Mouse (Mus musculus) neural tube, embryonic 13.5 days (tissue): ENCODE results near the gene Tmem121b. TPM values are rescaled to one million over a fixed set of nuclear protein-coding genes. Genes with fewer than 3 reads are reported as not detected.

Experiments
- ATAC-seq: fragments of 200-750 bp; cut with Nextera tagmentation; 2 replicates; pipeline ENCODE4 v1.8.0; 2017; ENCODE audit warnings: low read depth, mild to moderate bottlenecking, moderate TSS enrichment, moderate library complexity
- H3K27ac ChIP-seq: fragments of 300-500 bp; sonication (generic); replicated peaks from 2 replicates; pipeline ENCODE4 v1.5.1; 2015; ENCODE audit warnings: moderate library complexity, mild to moderate bottlenecking, inconsistent platforms
- H3K27me3 ChIP-seq: fragments of 300-500 bp; sonication (generic); 2 replicates; pipeline ENCODE4 v1.6.1; 2015; ENCODE audit warnings: mild to moderate bottlenecking, inconsistent platforms
- H3K36me3 ChIP-seq: fragments of 300-500 bp; sonication (generic); 2 replicates; pipeline ENCODE4 v1.6.1; 2015; ENCODE audit warnings: mild to moderate bottlenecking, inconsistent platforms
- H3K4me1 ChIP-seq: fragments of 300-500 bp; sonication (generic); replicated peaks from 2 replicates; pipeline ENCODE4 v1.6.1; 2015; ENCODE audit warnings: inconsistent platforms
- H3K4me2 ChIP-seq: fragments of 300-500 bp; sonication (generic); 2 replicates; pipeline ENCODE4 v1.6.1; 2015; ENCODE audit warnings: inconsistent platforms, mild to moderate bottlenecking, moderate library complexity
- H3K4me3 ChIP-seq: fragments of 300-500 bp; sonication (generic); 2 replicates; pipeline ENCODE4 v1.5.1; 2015; ENCODE audit warnings: mild to moderate bottlenecking, inconsistent platforms
- H3K9ac ChIP-seq: fragments of 300-500 bp; sonication (generic); 2 replicates; pipeline ENCODE4 v1.6.1; 2015; ENCODE audit warnings: moderate library complexity, mild to moderate bottlenecking, inconsistent platforms
- H3K9me3 ChIP-seq: fragments of 300-500 bp; sonication (generic); 2 replicates; pipeline ENCODE4 v1.6.1; 2016; ENCODE audit warnings: inconsistent platforms
- WGBS: fragments of 180-500 bp; shearing (Covaris S2); methylation state at CpG from one replicate; pipeline ENCODE4 v1.1.7; 2015; 5-methylcytosine and 5-hydroxymethylcytosine counted together
- polyA plus RNA-seq: library from polyadenylated mRNA; unstranded; fragments of >200 nt; fragmentation: Nextera tagmentation; extraction: Ambion mirVana; gene quantifications from 2 replicates; pipeline ENCODE4 v1.2.1, GENCODE M21; 2015

Tmem121b gene
- polyA plus RNA-seq, result 2.2 and 2.5 TPM in 2 replicates

DNA sequence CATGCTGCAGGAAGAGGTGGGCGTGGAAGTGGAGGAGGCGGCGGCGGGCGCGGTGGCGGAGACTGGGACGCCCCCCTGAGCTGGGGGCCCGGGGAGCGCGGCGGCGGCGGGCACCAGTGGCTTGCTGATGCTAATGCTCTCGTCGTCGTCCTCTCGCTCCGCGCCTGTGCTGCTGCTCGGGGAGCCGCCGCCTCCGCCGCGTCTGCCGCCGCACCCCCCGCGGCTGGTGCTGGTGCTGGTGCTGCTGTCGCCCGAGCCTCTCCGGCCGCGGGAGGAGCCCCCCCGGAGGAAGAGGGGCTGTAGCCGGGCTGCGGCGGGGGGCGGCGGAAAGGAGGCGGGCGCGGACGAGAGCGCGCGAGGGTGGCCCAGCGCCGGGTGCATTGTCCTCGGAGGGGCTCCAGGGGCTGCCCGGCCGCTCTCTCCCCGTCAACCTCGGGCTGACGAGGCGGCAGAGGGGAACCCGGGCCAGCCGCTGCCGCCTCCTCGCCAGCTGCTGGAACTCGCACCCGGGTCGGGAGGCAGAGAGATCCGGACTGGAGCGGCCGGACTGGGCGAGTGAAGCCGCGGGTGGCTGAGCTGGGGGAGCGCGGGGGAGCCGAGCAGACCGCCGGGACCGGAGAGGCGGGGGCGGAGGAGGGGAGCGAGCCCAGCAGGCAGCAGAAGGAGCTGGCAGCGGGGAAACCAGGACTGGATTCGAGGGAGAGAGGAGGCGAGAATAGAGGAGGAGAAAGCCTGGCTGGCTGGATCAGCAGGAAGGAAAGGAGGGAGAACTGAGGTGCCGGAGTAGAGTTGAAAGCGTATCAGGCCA is at the start of gene Tmem121b:
TSS of gene Tmem121b (minus strand) at position 434 of the 808 bp plus-strand sequence.
- H3K4me1 ChIP-seq, result peaks cover 66% of the 10 kb centered on the region
- no peaks in the 10 kb centered on the region; the same call in 1 of the 2 replicates for H3K27me3 ChIP-seq
- H3K9me3 ChIP-seq, result no peaks in the 10 kb centered on the region
- under 1% methylated on average over 59 of the region's 84 CpGs for WGBS
- no peaks in the 10 kb centered on the region for H3K36me3 ChIP-seq
- H3K4me2 ChIP-seq, result peak within 1 kb of the TSS; percentile 84
- ATAC-seq, result peak; percentile 89
- peak within 1 kb of the TSS; percentile 96 for H3K9ac ChIP-seq
- H3K27ac ChIP-seq, result peak within 1 kb of the TSS; percentile 99
- peak within 1 kb of the TSS; percentile 84 for H3K4me3 ChIP-seq

DNA sequence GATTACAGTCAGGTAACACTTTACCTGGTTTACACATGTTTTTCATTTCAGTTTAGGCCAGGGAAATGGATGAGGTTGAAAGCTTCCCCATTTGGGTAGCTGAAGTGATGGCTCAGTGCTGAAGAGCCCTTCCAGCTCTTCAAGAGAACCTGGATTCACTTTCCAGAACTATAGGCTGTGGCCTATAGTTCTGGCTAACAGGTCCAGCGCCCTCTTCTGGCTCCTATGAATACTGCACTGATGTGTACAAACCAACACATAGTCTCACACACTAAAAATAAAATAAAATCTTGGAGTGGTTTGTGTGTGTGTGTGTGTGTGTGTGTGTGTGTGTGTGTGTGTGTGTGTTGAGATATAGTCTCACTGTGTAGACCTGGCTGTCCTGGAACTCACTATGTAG is 48.5 kb upstream of the Tmem121b start:
- WGBS, result 4% methylated on average over 1 of the region's 1 CpGs
- no peaks in the 10 kb centered on the region for H3K36me3 ChIP-seq
- ATAC-seq, result no peak
- no peak overlapping the region for H3K9ac ChIP-seq
- no peaks in the 10 kb centered on the region for H3K9me3 ChIP-seq
- H3K27ac ChIP-seq, result no peak overlapping the region
- no peaks in the 10 kb centered on the region for H3K27me3 ChIP-seq
- peaks cover 11% of the 10 kb centered on the region for H3K4me1 ChIP-seq
- no peak overlapping the region for H3K4me2 ChIP-seq
- H3K4me3 ChIP-seq, result no peak overlapping the region

- Histone ChIP-seq H3K27me3 (no peaks in the 10 kb centered on the region), H3K27ac (no peak overlapping the region), H3K4me3 (no peak overlapping the region), H3K4me1 (peaks cover 11% of the 10 kb centered on the region), H3K4me2 (no peak overlapping the region), H3K9ac (no peak overlapping the region), H3K36me3 (no peaks in the 10 kb centered on the region), H3K9me3 (no peaks in the 10 kb centered on the region)
- ATAC-seq, result no peak
- WGBS, result 61% methylated on average over 2 of the region's 2 CpGs
Measured at GRCm38 (mm10) chr6:120541386-120541785, 47.8 kb upstream of the Tmem121b start.

- 0 out of 2 replicates have a peak, but pooled peaks have one; percentile 14 for ATAC-seq
- H3K4me2 ChIP-seq, result no peak overlapping the region; the same call in 1 of the 2 replicates
- peak overlapping the region; percentile 19 for H3K27ac ChIP-seq
- H3K27me3 ChIP-seq, result no peaks in the 10 kb centered on the region
- H3K36me3 ChIP-seq, result no peaks in the 10 kb centered on the region
- peaks cover 11% of the 10 kb centered on the region for H3K4me1 ChIP-seq
- H3K4me3 ChIP-seq, result no peak overlapping the region
- H3K9ac ChIP-seq, result peak overlapping the region; percentile 60; the same call in 1 of the 2 replicates
- WGBS, result 32% methylated on average over 10 of the region's 10 CpGs
- H3K9me3 ChIP-seq, result no peaks in the 10 kb centered on the region
Measured at GRCm38 (mm10) chr6:120539781-120540231, 46.2 kb upstream of the Tmem121b start.

DNA sequence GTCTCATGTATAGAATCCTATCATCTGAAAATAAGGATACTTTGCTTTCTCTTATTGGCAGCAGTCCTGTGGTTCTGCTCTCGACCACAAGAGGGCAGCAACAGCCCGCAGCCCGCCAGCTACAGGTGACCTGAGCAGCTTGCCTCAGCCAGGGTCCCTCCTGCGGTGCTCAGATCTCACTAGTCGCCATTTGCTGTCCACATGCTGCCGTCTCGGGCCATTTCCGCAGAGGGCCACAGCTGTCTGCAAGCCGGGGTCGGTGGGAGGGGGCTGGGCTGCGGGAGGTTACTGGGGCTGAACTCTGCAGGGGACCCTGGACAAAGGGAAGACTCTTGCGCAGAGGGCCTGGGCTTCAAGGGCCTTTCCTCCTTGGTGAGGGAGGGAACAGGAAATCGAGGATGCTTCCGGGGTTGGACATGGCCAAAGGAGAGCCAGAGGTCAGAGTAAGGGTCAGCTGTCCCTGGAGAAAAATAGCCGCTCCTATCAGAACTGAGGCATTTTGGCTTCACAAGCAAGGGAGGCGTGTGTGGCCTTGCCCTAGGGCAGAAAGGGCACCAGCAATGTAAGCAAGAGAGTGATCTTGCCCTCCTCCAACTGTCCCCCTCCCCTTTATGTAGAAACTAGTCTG is 45.6 kb upstream of the Tmem121b start:
- no peaks in the 10 kb centered on the region for H3K27me3 ChIP-seq
- H3K4me3 ChIP-seq, result peak overlapping the region; percentile 30
- H3K4me2 ChIP-seq, result peak overlapping the region; percentile 56
- H3K9me3 ChIP-seq, result no peaks in the 10 kb centered on the region
- peak overlapping the region; percentile 19; the same call in 1 of the 2 replicates for H3K27ac ChIP-seq
- WGBS, result 2% methylated on average over 16 of the region's 16 CpGs
- H3K9ac ChIP-seq, result peak overlapping the region; percentile 60
- ATAC-seq, result peak; percentile 90
- no peaks in the 10 kb centered on the region for H3K36me3 ChIP-seq
- peaks cover 11% of the 10 kb centered on the region for H3K4me1 ChIP-seq

- no peak overlapping the region for H3K4me3 ChIP-seq
- no peak for ATAC-seq
- WGBS, result 77% methylated on average over 2 of the region's 2 CpGs
- H3K9ac ChIP-seq, result no peak overlapping the region
- H3K9me3 ChIP-seq, result no peaks in the 10 kb centered on the region
- peaks cover 17% of the 10 kb centered on the region for H3K4me1 ChIP-seq
- H3K4me2 ChIP-seq, result no peak overlapping the region
- no peak overlapping the region for H3K27ac ChIP-seq
- H3K27me3 ChIP-seq, result no peaks in the 10 kb centered on the region
- no peaks in the 10 kb centered on the region for H3K36me3 ChIP-seq
Measured at GRCm38 (mm10) chr6:120536337-120536736, 42.7 kb upstream of the Tmem121b start.

GRCm38 (mm10) chr6:120532594-120532993 is 39.0 kb upstream of the Tmem121b start:
- Histone ChIP-seq H3K4me3 (no peak overlapping the region), H3K27me3 (no peaks in the 10 kb centered on the region), H3K4me1 (peaks cover 32% of the 10 kb centered on the region), H3K36me3 (no peaks in the 10 kb centered on the region), H3K9me3 (no peaks in the 10 kb centered on the region), H3K4me2 (no peak overlapping the region), H3K27ac (no peak overlapping the region), H3K9ac (no peak overlapping the region)
- ATAC-seq, result no peak
- 80% methylated on average over 1 of the region's 1 CpGs for whole genome bisulfite sequencing

DNA sequence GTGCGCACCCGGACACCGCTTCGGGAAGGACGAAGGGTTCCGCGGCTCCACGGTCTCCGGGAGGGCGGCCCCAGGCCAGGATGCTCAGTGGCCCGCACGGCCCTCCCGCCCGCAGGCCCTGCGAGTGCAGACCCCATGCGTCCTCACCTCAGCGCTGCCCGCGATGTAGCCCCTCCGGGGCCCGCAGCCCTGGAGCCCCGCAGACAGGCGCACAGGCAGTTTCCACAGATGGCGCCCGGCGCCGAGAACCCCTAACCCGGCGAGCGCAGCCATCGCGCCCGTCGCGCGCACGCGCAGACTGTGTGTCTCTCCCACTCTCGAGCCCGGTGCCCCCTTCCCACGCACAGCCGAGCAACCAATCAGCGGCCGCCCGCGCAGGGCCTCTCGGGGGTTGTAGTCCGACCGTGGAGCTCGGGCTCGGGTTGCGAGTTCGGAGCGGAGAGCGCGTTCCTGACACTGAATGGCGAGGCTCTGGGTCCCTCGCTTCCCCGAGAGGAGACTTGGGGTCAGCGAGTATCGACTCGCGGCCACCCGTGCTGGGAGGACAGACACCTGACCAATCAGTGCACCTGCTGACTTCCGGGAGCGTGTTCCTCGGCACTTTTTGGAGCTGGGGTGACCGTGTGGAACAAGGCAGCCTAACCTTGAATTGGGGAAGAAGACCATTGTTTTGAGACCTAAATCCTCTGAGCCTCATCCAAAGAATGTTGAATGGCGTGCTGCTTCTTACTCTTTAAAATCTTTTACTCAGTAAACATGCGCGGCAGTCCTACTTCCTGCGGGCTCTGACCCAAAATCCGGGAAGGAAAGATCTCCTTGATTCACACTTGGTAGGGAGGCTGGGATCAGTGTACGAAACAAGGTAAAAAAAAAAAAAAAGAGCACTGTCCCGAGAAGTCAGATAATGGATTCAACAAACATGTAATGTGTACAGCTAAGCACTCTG is 37.7 kb upstream of the Tmem121b start, which contains the start of gene Hdhd5:
TSS of gene Hdhd5 (minus strand) at position 300 of the 946 bp plus-strand sequence.
- peak within 1 kb of the TSS; percentile 90 for H3K4me3 ChIP-seq
- under 1% methylated on average over 75 of the region's 75 CpGs for WGBS
- H3K4me1 ChIP-seq, result peaks cover 36% of the 10 kb centered on the region
- H3K4me2 ChIP-seq, result peak within 1 kb of the TSS; percentile 66
- H3K27me3 ChIP-seq, result no peaks in the 10 kb centered on the region
- H3K36me3 ChIP-seq, result no peaks in the 10 kb centered on the region
- peak within 1 kb of the TSS; percentile 89 for H3K9ac ChIP-seq
- H3K27ac ChIP-seq, result peak within 1 kb of the TSS; percentile 71
- ATAC-seq, result peak; percentile 99
- H3K9me3 ChIP-seq, result no peaks in the 10 kb centered on the region

DNA sequence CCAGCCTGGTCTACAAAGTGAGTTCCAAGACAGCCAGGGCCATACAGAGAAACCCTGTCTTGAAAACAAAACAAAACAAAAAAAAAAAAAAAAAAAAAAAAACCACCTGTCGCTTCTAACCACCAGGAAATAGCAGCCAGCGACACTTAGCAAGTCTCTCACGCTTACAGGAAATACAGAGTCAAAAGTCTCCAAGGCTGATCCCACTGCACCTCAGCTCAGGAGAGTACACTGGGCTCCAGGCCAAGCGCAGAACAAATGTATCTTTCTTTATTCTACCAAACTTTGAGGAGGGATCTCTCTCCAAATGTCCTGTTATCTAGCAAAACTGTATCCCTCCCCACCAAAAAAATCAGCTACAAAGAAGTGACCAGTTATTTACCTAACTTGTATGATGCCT is 35.5 kb upstream of the Tmem121b start:
- ATAC-seq, result no peak
- no peak overlapping the region for H3K9ac ChIP-seq
- peak overlapping the region; percentile 28; the same call in 1 of the 2 replicates for H3K27ac ChIP-seq
- no peaks in the 10 kb centered on the region for H3K27me3 ChIP-seq
- H3K4me2 ChIP-seq, result peak overlapping the region; percentile 66; the same call in 1 of the 2 replicates
- no peaks in the 10 kb centered on the region for H3K9me3 ChIP-seq
- H3K4me1 ChIP-seq, result peaks cover 36% of the 10 kb centered on the region
- no peak overlapping the region for H3K4me3 ChIP-seq
- H3K36me3 ChIP-seq, result no peaks in the 10 kb centered on the region
- 75% methylated on average over 4 of the region's 4 CpGs for WGBS

GRCm38 (mm10) chr6:120524796-120525195 is 31.2 kb upstream of the Tmem121b start:
- Histone ChIP-seq H3K4me2 (no peak overlapping the region), H3K9ac (no peak overlapping the region), H3K27me3 (no peaks in the 10 kb centered on the region), H3K4me1 (peaks cover 22% of the 10 kb centered on the region), H3K4me3 (no peak overlapping the region), H3K36me3 (peaks cover 37% of the 10 kb centered on the region), H3K9me3 (no peaks in the 10 kb centered on the region), H3K27ac (no peak overlapping the region)
- WGBS, result 96% methylated on average over 5 of the region's 5 CpGs
- no peak for ATAC-seq

- H3K4me2 ChIP-seq, result no peak overlapping the region
- H3K4me3 ChIP-seq, result no peak overlapping the region
- no peaks in the 10 kb centered on the region for H3K4me1 ChIP-seq
- no peak for ATAC-seq
- no peak overlapping the region for H3K9ac ChIP-seq
- no peaks in the 10 kb centered on the region for H3K9me3 ChIP-seq
- 88% methylated on average over 5 of the region's 5 CpGs for WGBS
- no peaks in the 10 kb centered on the region for H3K27me3 ChIP-seq
- H3K27ac ChIP-seq, result no peak overlapping the region
- H3K36me3 ChIP-seq, result peaks cover 65% of the 10 kb centered on the region
Measured at GRCm38 (mm10) chr6:120519647-120520046, 26.0 kb upstream of the Tmem121b start.
